Mouse (Mus musculus) megakaryocyte, embryonic 14.5 days (primary cell): ENCODE data around the gene Txn1.

ENCODE experiments used
- FLI1 ChIP-seq: IDR thresholded peaks from 2 replicates; pipeline ENCODE4 v1.6.1; 2012; ENCODE audit warnings: low read length, inconsistent platforms, mixed read lengths
- GATA1 ChIP-seq: IDR thresholded peaks from 3 replicates; pipeline ENCODE4 v1.6.1; 2012; ENCODE audit warnings: mixed read lengths, low read length, inconsistent platforms, borderline replicate concordance

DNA sequence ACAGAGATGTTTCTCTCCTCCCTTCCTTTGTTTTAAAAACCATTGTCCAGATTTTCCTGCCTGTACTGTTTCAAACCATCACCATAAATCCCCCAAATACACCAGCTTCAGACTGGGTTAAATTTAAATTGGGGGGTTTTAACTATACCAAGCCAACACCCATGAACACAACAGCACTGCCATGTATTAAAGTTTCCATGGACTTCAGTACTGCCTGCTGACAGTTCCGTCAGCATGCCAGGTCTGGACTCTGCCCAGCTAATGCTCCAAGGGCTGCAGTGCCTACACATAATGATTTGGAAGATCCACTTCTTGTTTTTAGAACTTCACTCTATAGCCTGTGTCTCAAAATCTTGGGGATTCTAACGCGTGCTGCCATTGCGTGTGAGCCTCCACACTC, 8.7 kb downstream of the Txn1 start:
- TF ChIP-seq GATA1 (no peak), FLI1 (no peak)
